Mouse (Mus musculus): Measurements from ENCODE around the gene Xab2.

GRCm38 (mm10) chr8:3645804-3646203, 24.7 kb upstream of the Xab2 start:
- TF ChIP-seq POLR2AphosphoS5 (IDR thresholded peaks at IDR 0.05; ENCODE audit: insufficient replicate concordance, low read depth, low read length): no peak
- TF ChIP-seq CTCF (IDR thresholded peaks at IDR 0.05; ENCODE audit: low read depth, low read length): no peak
- no peak for TF ChIP-seq GATA1 (IDR thresholded peaks at IDR 0.05; ENCODE audit: borderline replicate concordance, low read length)

Data from G1E (cell line).